Mouse (Mus musculus) left cerebral cortex, postnatal 14 days (tissue): ENCODE data around the gene Npas3. TPM values are rescaled to one million over a fixed set of nuclear protein-coding genes. Genes with fewer than 3 reads are reported as not detected.

ENCODE experiments used
- DNase-seq, 2 experiments: peaks; one replicate each; pipeline ENCODE4 v3.0.0; 2021 to 2022; ENCODE audit warnings: low spot score in 2 of 2, mixed read lengths in 1 of 2
- intact Hi-C: fragments of 180-260 bp; cut with DNase I; formaldehyde crosslinking; loops from one replicate; pipeline ENCODE4 v1.15.1; 2025
- total RNA-seq, 2 experiments: library from RNA; stranded (reverse); gene quantifications; 2 replicates each; pipeline ENCODE4 v1.2.3; 2021

Npas3 gene
- total RNA-seq, 2 experiments from 2014 or later, result 17.1 to 30.1 TPM

DNA sequence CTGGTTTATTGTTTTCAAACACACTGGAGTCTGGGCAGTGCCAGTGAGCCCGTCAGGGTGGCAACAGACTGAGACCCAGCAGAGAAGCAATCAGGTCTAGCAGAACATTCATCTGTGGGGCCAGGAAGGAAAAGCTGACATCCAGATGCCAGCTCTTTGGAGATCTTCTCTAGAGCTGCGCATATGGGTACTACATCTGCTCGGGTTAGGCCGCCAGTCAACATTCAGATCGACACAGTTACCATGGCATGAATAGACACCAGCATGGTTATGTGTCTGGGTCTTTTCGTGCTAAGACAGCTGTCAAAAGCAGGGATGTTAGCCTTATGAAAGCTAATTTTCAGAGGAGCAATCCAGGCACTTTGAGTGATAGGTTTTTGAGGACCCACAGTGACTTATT is 407.8 kb downstream of the Npas3 start:
- intact Hi-C loops, result no loop called here
- DNase-seq, result no peak

- DNase-seq, result no peak
- intact Hi-C loops, result no loop called here
Observed at GRCm38 (mm10) chr12:53664084-53664483, 415.6 kb downstream of the Npas3 start.

DNA sequence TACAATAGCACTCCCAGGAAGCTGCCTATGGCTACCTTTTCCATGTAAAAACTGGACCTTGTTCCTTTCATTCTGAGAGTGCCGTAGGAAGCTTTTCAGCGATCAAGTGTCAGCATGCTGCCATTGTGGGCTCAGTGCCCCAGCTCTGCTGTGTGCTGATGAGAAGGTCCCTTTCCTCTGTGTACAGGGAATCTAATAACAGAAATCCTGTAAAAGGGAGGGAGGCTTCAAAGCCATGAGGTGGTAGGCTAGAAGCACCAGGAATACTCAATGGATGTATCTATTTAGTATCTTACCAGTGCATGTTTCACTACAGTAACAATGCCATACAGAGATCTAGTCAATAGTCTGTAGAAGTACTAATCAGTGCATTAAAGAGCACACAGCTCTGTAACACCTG is 423.4 kb downstream of the Npas3 start:
- DNase-seq, result no peak
- intact Hi-C loops, result loop anchor here (10.0 kb wide), 1 partner anchor 173 kb away; no protein-coding TSS in a partner anchor

GRCm38 (mm10) chr12:53677091-53677630 is 428.7 kb downstream of the Npas3 start:
- intact Hi-C loops, result loop anchor here (10.0 kb wide), 1 partner anchor 168 kb away; no protein-coding TSS in a partner anchor
- DNase-seq, result peak in 1 of 2 experiments; percentile 12

GRCm38 (mm10) chr12:53678166-53678565 is 429.7 kb downstream of the Npas3 start:
- intact Hi-C loops, result loop anchor here (10.0 kb wide), 1 partner anchor 167 kb away; no protein-coding TSS in a partner anchor
- no peak for DNase-seq

- no peak for DNase-seq
- intact Hi-C loops, result loop anchor here (10.0 kb wide), 1 partner anchor 166 kb away; no protein-coding TSS in a partner anchor
Observed at GRCm38 (mm10) chr12:53679161-53679560, 430.7 kb downstream of the Npas3 start.

DNA sequence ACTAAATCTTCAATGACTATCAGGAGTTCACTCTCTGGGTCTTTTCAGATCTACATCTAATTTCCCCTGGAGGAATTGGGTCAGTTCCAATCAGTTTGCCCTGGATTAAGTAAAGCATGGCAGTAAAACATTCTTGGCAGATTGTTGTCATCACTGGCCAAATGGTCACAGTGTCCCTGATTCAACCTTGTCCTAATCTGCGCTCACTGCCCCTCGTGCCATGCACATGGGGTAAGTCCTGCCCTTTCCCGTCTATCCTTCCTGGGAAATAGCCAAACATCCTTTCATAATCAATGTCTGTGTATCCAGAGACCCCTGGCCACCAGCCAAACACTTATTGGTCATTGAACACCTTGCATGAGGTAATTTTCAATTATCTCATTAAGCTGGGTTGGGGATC is 432.0 kb downstream of the Npas3 start:
- DNase-seq, result peak in 1 of 2 experiments; percentile 6
- intact Hi-C loops, result no loop called here

DNA sequence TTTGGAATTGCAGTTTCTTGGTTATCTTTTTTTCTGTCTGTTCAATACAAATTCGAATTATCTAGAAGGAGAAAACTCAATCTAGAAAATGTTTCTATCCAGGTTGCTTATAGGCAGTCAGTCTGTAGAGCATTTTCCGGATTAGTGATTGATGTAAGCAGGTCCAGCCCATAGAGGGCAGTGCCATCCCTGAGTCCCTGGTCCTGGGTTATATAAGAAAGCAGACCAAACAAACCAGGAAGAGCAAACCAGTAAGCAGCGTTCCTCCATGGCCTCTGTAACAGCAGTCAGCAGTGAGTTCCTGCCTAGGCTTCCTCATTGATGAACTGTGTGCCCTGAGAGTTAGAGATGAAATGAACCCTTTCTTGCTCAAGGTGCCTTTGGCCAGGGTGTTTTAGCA is 433.6 kb downstream of the Npas3 start:
- intact Hi-C loops, result no loop called here
- no peak for DNase-seq

- intact Hi-C loops, result no loop called here
- no peak for DNase-seq
Observed at GRCm38 (mm10) chr12:53692471-53692870, 444.0 kb downstream of the Npas3 start.

GRCm38 (mm10) chr12:53694346-53694745 is 445.9 kb downstream of the Npas3 start:
- intact Hi-C loops, result no loop called here
- DNase-seq, result no peak

- no peak for DNase-seq
- intact Hi-C loops, result no loop called here
Observed at GRCm38 (mm10) chr12:53695324-53695723, 446.8 kb downstream of the Npas3 start.

DNA sequence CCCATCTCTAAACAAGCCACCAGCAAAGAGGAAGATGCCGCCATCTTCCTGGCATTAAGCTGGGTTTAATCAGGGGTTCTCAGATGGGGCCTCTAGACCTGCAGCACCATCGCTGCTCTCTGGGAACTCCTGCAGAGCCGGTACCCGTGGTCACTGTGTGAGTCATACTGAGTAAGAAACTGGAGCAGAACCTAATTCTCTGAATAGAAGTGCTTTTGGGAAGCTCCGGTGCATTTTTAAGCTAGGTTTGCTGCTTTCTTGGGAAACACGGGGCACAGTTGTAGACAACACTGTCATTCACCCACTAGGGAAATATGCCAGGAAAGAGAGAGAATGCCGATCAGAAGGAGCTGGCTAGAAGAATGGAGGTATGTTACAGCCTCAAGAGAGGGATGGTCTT is 449.2 kb downstream of the Npas3 start:
- intact Hi-C loops, result no loop called here
- no peak for DNase-seq

- no peak for DNase-seq
- intact Hi-C loops, result no loop called here
Observed at GRCm38 (mm10) chr12:53698483-53699227, 450.2 kb downstream of the Npas3 start.

DNA sequence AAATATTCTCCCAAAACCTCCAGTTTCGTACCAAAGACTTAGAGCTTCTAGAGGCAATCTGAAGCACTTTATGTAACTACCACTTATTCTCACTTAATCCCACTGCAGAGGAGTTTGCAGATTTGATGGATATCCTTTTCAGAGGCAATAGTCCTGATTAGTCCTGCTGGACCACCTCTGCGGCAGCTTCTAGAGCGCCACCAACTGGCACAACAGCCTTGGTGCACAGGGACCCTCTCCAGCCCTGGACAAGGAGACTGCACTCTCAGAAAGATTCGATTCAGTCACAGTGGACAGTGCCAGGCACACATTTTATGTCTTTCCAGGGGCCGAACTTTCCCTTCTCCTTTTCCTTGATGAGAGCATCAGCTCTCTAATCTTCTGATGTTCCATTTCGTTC is 471.4 kb downstream of the Npas3 start:
- intact Hi-C loops, result no loop called here
- DNase-seq, result peak; percentile 9 to 16

DNA sequence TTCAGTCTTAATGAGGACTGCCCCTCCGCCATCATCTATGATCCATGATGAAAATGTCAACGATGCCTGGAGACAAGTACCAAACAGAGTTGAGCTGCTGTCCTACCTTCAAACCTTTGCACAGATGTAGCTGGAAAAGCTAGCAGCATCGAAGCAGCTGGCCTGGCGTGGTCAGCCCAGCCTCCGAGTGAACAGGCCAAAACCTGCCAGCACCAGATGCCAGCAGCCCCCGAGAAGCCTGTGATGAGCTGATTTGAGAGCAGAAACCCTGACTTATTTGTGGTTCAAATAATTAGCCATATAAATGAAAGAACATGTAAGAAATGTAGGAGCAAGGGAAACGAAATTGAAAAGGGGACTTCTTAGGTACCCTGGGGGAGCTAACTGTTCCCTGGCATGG is 473.7 kb downstream of the Npas3 start:
- DNase-seq, result no peak
- intact Hi-C loops, result no loop called here

DNA sequence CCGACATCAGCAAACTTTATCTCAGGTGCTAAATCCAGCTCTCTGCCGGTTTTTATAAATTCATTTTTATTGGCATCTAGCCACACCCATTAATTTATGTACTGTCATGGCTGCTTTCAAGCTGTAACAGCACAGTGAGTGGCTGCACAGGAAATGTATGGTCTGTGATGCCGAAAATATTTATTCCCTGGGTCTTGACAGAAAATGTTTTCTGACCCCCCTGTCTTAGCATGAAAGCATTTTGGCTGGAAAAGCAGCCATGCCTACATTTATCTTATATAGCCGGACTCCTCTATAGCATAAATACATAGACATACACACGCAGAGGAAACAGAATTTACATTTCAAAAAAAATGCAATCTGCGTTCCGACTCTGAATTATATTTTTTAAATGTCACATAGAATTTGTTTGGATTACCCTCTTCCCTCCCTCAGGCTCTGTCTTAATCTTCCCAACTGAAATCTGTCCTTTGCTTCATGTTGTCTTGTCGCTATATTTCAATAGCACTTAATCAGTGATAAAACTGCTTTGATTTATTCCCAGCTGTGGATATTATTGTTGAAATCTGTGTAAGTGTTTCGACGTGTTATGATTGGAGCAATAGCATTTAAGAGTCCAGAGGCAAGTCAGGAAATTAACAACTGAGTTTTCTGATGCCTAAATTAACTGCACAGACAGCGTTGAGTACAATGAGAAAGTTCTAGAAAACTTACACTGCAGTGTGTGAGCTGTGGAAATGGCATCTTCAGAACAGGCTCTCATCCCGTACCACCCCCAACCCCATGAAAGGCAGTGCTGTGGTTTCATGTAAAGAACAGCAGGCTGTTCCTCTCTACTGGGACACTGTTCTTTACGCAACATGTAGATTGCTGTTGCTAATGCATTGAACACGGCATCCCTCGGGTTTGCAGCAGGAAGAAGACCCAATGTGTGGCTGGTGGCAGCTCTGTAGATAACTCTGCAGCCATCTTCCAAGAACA is 474.5 kb downstream of the Npas3 start:
- DNase-seq, result no peak
- intact Hi-C loops, result no loop called here

DNA sequence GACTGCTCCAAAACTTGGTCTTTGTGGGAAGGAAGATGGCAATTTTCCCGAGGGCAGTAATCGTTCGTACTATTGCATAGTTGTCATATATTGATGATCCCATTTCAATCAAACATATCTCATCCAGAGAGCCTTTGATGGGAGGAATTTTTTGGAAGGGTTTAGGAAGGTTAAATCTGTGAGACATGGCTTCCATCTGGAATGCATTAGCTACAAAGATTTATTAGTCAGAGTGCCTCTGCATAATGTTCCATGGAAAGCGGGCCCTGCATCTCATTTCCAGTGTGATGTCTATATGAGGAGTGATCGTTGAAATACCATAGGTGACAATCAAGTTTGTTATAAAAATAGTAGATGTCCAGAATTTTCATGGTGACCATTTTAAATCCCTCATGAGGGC is 480.8 kb downstream of the Npas3 start:
- intact Hi-C loops, result no loop called here

DNA sequence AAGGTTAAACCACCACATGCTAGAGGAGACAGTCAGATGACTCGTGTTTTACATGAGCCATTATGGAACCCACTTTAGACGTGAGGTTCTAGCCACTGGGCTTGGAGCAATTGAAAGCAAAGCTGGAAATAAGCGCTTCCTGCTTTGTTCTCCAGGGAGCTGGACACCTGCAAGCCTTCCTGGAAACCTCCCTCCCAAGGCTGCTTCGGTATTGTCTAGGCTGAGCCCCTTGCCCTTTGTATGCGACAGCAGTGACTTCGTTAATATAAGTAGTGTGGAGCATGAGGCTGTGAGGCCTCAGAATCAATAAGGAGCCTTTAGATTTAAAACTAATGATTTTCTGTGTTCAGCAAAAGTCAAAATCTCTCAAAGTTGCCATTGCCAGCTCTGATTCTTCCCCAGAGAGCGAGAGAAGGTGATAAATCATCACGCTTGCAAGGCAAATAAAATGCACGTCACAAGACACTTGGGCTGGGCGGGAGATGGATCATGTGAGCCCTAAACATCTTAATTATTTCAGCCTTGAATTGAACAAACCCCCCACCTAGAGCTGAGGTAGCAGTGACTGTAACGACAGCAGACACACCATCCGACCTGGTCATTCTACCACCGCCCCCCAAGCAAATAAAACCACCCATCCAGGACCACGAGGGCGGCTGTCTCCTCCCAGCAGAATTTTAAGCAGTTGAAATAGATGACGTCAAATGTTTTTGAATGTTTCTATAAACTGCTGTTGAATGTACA is 490.2 kb downstream of the Npas3 start:
- DNase-seq, result no peak
- intact Hi-C loops, result no loop called here

More for the DNA sequence above, 480.8 kb downstream of the Npas3 start:
- DNase-seq, result no peak

DNA sequence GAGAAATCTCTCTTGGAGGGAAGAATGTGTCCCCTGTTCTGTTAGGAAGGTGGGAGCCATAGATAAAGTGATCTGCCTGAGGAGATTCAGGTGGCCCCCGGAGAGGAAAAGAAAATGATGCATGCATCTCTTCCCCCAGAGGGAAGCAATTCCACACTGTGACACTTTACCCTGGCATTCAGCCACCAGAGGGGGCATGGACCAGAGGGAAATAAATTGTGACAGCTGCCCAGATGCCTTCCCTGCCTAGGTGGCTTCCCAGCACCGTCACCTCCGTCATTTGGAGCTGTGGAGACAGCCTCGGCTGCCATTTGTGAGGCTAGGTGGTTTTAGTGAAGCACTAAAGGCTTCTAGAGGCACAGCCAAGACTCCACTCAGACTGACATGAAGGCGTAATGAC is 498.2 kb downstream of the Npas3 start:
- DNase-seq, result no peak
- intact Hi-C loops, result no loop called here
